Mouse (Mus musculus) testis, adult 2 months (tissue): ENCODE data around the gene Eml1. TPM values are rescaled to one million over a fixed set of nuclear protein-coding genes. Genes with fewer than 3 reads are reported as not detected.

Experiments
- H3K27ac ChIP-seq: fragments of 200-500 bp; 2 replicates; pipeline ENCODE4 v1.5.1; 2012; ENCODE audit warnings: low read depth, low read length; ENCODE audit not compliant: control insufficient read depth, insufficient read depth
- H3K27me3 ChIP-seq: fragments of 200-500 bp; 2 replicates; pipeline ENCODE4 v1.6.1; 2012; ENCODE audit warnings: mild to moderate bottlenecking, low read length, moderate library complexity; ENCODE audit not compliant: control insufficient read depth, insufficient read depth
- H3K36me3 ChIP-seq: fragments of 200-500 bp; 2 replicates; pipeline ENCODE4 v1.6.1; 2012; ENCODE audit warnings: mild to moderate bottlenecking, low read length; ENCODE audit not compliant: control insufficient read depth, insufficient read depth
- H3K4me1 ChIP-seq: fragments of 200-500 bp; 2 replicates; pipeline ENCODE4 v1.6.1; 2012; ENCODE audit warnings: low read length; ENCODE audit not compliant: control insufficient read depth, insufficient read depth
- H3K4me3 ChIP-seq: fragments of 200-500 bp; 2 replicates; pipeline ENCODE4 v1.5.1; 2012; ENCODE audit warnings: low read depth, mild to moderate bottlenecking, low read length, moderate library complexity, mixed read lengths; ENCODE audit not compliant: control insufficient read depth
- CTCF ChIP-seq: fragments of 200-500 bp; IDR thresholded peaks from 2 replicates; pipeline ENCODE4 v1.5.1; 2012; ENCODE audit warnings: low read depth, mild to moderate bottlenecking, inconsistent platforms, low read length, moderate library complexity; ENCODE audit not compliant: control insufficient read depth, insufficient read depth, insufficient replicate concordance
- POLR2A ChIP-seq: fragments of 200-500 bp; IDR thresholded peaks from 2 replicates; pipeline ENCODE4 v1.6.1; 2012; ENCODE audit warnings: low read depth, mild to moderate bottlenecking, inconsistent platforms, low read length, moderate library complexity; ENCODE audit not compliant: control insufficient read depth
- polyA plus RNA-seq: library from polyadenylated mRNA; depleted of rRNA; stranded (reverse); fragments of >200 nt; gene quantifications from 2 replicates; pipeline ENCODE4 v1.2.3, GENCODE M21; 2012

The Eml1 gene
- polyA plus RNA-seq, 1 experiment, result 4.0 TPM

DNA sequence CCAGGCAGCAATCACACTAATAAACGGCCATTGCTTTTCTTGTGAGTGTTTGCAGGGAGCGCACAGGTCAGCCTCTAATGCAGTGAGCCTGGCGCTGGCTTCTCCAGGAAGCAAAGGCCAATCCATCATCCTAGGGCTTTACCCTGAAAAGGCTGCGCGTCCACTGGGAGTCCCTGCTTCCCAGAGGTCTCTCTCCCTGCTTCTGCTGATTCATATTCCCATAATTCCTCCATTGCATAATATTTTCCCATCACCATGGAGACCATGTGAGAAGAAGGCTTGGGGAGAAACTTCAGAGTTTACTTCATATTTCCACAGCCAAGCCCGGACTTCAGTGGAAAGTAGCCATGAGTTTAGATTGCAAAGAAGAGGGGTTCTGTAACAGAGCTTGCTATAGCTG lies 33.2 kb downstream of the Eml1 start:
- TF ChIP-seq POLR2A, result no peak
- TF ChIP-seq CTCF, result no peak
- Histone ChIP-seq H3K36me3 (no peaks in the 10 kb centered on the region), H3K27me3 (no peaks in the 10 kb centered on the region), H3K27ac (no peak overlapping the region), H3K4me1 (no peaks in the 10 kb centered on the region), H3K4me3 (no peak overlapping the region)

DNA sequence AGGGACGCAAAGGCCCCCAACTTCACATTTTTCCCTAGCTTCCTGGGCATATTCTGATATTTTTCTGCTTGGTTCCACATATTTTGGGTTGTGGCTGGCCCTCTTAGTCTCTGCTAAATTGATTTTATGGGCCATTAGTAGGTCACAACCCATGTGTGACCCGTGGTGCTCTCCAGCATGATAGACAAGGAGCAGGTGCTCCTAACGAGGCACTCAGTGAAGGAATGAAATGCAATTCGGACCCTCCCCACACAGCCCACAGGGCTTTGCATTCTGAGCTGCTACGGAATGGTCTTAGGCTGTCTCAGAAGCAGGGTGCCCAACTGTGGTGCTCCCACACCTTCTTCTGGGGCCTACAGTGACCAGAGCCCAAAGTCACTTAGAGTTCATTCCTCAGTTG lies 38.3 kb downstream of the Eml1 start:
- Histone ChIP-seq H3K27ac (no peak overlapping the region), H3K27me3 (no peaks in the 10 kb centered on the region), H3K36me3 (no peaks in the 10 kb centered on the region), H3K4me1 (no peaks in the 10 kb centered on the region), H3K4me3 (no peak overlapping the region)
- TF ChIP-seq POLR2A (no peak), CTCF (no peak)

- Histone ChIP-seq H3K27me3 (no peaks in the 10 kb centered on the region), H3K27ac (no peak overlapping the region), H3K4me3 (no peak overlapping the region), H3K4me1 (no peaks in the 10 kb centered on the region), H3K36me3 (no peaks in the 10 kb centered on the region)
- TF ChIP-seq POLR2A, result no peak
- TF ChIP-seq CTCF, result no peak
These were observed 39.9 kb downstream of the Eml1 start for GRCm38 (mm10) chr12:108410416-108411208.

- TF ChIP-seq CTCF (no peak), POLR2A (no peak)
- Histone ChIP-seq H3K27ac (no peak overlapping the region), H3K36me3 (no peaks in the 10 kb centered on the region), H3K27me3 (no peaks in the 10 kb centered on the region), H3K4me1 (no peaks in the 10 kb centered on the region), H3K4me3 (no peak overlapping the region)
These were observed 44.2 kb downstream of the Eml1 start for GRCm38 (mm10) chr12:108414932-108415331.

DNA sequence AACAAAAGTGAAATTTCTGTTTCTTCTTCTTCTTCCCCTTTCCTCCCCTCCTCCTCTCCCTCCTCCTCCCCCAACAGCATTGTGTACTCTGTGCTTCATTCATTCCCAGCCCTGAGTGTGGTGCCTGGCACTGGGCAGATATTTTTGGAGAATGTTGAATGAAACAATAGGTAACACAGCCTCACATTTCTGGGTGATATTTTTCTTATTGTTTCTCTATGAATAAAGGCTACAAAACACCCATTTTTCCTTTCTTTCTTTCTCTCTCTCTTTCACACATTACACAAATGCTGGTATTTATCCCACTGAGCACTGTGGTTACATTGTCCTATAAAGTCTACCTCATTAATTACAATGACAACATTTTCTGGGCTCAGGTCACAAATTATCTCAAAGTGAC lies 48.8 kb downstream of the Eml1 start:
- no peak for TF ChIP-seq CTCF
- no peak for TF ChIP-seq POLR2A
- Histone ChIP-seq H3K27me3 (no peaks in the 10 kb centered on the region), H3K4me3 (no peak overlapping the region), H3K4me1 (peaks cover 7% of the 10 kb centered on the region), H3K27ac (no peak overlapping the region), H3K36me3 (no peaks in the 10 kb centered on the region)

GRCm38 (mm10) chr12:108421477-108421876 lies 50.7 kb downstream of the Eml1 start:
- no peak overlapping the region for H3K27ac ChIP-seq
- H3K4me1 ChIP-seq, result peaks cover 7% of the 10 kb centered on the region
- no peak overlapping the region for H3K4me3 ChIP-seq

GRCm38 (mm10) chr12:108422495-108422857 lies 51.7 kb downstream of the Eml1 start:
- no peak overlapping the region for H3K27ac ChIP-seq
- H3K4me1 ChIP-seq, result peaks cover 7% of the 10 kb centered on the region
- peak overlapping the region; percentile 91; the same call in 1 of the 2 replicates for H3K4me3 ChIP-seq
- TF ChIP-seq POLR2A (no peak), CTCF (no peak)
- no peaks in the 10 kb centered on the region for H3K36me3 ChIP-seq
- no peaks in the 10 kb centered on the region for H3K27me3 ChIP-seq

More at GRCm38 (mm10) chr12:108421477-108421876, 50.7 kb downstream of the Eml1 start:
- TF ChIP-seq POLR2A, result no peak
- no peak for TF ChIP-seq CTCF
- Histone ChIP-seq H3K27me3 (no peaks in the 10 kb centered on the region), H3K36me3 (no peaks in the 10 kb centered on the region)
